Mouse (Mus musculus): ENCODE measurements around the gene Slco2b1. TPM values are rescaled to one million over a fixed set of nuclear protein-coding genes. Genes with fewer than 3 reads are reported as not detected.
A peak's percentile ranks its signal among the peaks of the same experiment; 100 is the strongest.
"Not testable (repeated sequence)": the region's sequence is repeated elsewhere in the genome, so short reads cannot be mapped to it uniquely, and the experiment has no call there.

Gene Slco2b1
- polyA plus RNA-seq, 1 experiment from 2014 or later, result 1.4 TPM

GRCm38 (mm10) chr7:99707038-99707595, 4.0 kb downstream of the Slco2b1 start:
- 29% methylated on average over 4 of the region's 4 CpGs for WGBS
- ATAC-seq (ENCODE audit: insufficient number of reproducible peaks, insufficient read depth, low FRiP score, low TSS enrichment, low read depth), result no peak
- Histone ChIP-seq H3K27ac (0 out of 2 replicates have a peak overlapping the region, but pooled peaks have one; percentile 8), H3K36me3 (no peaks in the 10 kb centered on the region), H3K27me3 (peaks cover 6% of the 10 kb centered on the region; the same call in 1 of the 2 replicates), H3K4me1 (replicated peaks) (peaks cover 27% of the 10 kb centered on the region), H3K9ac (replicated peaks) (no peak overlapping the region), H3K4me2 (no peak overlapping the region), H3K4me3 (replicated peaks) (no peak overlapping the region), H3K9me3 (no peaks in the 10 kb centered on the region)

- no peaks in the 10 kb centered on the region for H3K36me3 ChIP-seq
- no peak overlapping the region for H3K4me3 ChIP-seq (replicated peaks)
- no peak overlapping the region for H3K9ac ChIP-seq (replicated peaks)
- H3K27ac ChIP-seq, result no peak overlapping the region
- H3K27me3 ChIP-seq, result peaks cover 6% of the 10 kb centered on the region; the same call in 1 of the 2 replicates
- H3K9me3 ChIP-seq, result no peaks in the 10 kb centered on the region
- H3K4me2 ChIP-seq, result no peak overlapping the region
- WGBS, result 39% methylated on average over 4 of the region's 4 CpGs
- peak; percentile 61; the same call in 1 of the 2 replicates for ATAC-seq (ENCODE audit: insufficient number of reproducible peaks, insufficient read depth, low FRiP score, low TSS enrichment, low read depth)
- H3K4me1 ChIP-seq (replicated peaks), result peaks cover 27% of the 10 kb centered on the region
These were observed 4.7 kb downstream of the Slco2b1 start for GRCm38 (mm10) chr7:99706341-99707037.

- Histone ChIP-seq H3K4me3 (replicated peaks) (no peak overlapping the region), H3K9me3 (no peaks in the 10 kb centered on the region), H3K9ac (replicated peaks) (no peak overlapping the region), H3K4me2 (no peak overlapping the region), H3K4me1 (replicated peaks) (peaks cover 27% of the 10 kb centered on the region), H3K27me3 (peaks cover 10% of the 10 kb centered on the region; the same call in 1 of the 2 replicates), H3K36me3 (no peaks in the 10 kb centered on the region), H3K27ac (no peak overlapping the region)
- ATAC-seq (ENCODE audit: insufficient number of reproducible peaks, insufficient read depth, low FRiP score, low TSS enrichment, low read depth), result no peak
- WGBS, result 91% methylated on average over 3 of the region's 3 CpGs
These were observed 6.2 kb downstream of the Slco2b1 start for GRCm38 (mm10) chr7:99704736-99705519.

GRCm38 (mm10) chr7:99702201-99702600, 8.9 kb downstream of the Slco2b1 start:
- no peak overlapping the region for H3K9ac ChIP-seq (replicated peaks)
- ATAC-seq (ENCODE audit: insufficient number of reproducible peaks, insufficient read depth, low FRiP score, low TSS enrichment, low read depth), result no peak
- no peak overlapping the region for H3K4me2 ChIP-seq
- H3K36me3 ChIP-seq, result no peaks in the 10 kb centered on the region
- peaks cover 13% of the 10 kb centered on the region for H3K4me1 ChIP-seq (replicated peaks)
- 48% methylated on average over 6 of the region's 6 CpGs for WGBS
- no peak overlapping the region for H3K27ac ChIP-seq
- H3K27me3 ChIP-seq, result 0 out of 2 replicates have a peak, but pooled peaks cover 4% of the 10 kb centered on the region
- H3K4me3 ChIP-seq (replicated peaks), result no peak overlapping the region
- H3K9me3 ChIP-seq, result no peaks in the 10 kb centered on the region

- 0 out of 2 replicates have a peak, but pooled peaks cover 4% of the 10 kb centered on the region for H3K27me3 ChIP-seq
- H3K4me3 ChIP-seq (replicated peaks), result no peak overlapping the region
- no peak overlapping the region for H3K27ac ChIP-seq
- WGBS, result 81% methylated on average over 4 of the region's 4 CpGs
- no peaks in the 10 kb centered on the region; the same call in 1 of the 2 replicates for H3K4me1 ChIP-seq (replicated peaks)
- ATAC-seq (ENCODE audit: insufficient number of reproducible peaks, insufficient read depth, low FRiP score, low TSS enrichment, low read depth), result no peak
- H3K4me2 ChIP-seq, result no peak overlapping the region
- H3K9me3 ChIP-seq, result no peaks in the 10 kb centered on the region
- H3K36me3 ChIP-seq, result no peaks in the 10 kb centered on the region
- H3K9ac ChIP-seq (replicated peaks), result no peak overlapping the region
These were observed 10.5 kb downstream of the Slco2b1 start for GRCm38 (mm10) chr7:99700641-99701040.

GRCm38 (mm10) chr7:99699709-99700151, 11.4 kb downstream of the Slco2b1 start:
- no peaks in the 10 kb centered on the region for H3K36me3 ChIP-seq
- no peaks in the 10 kb centered on the region; the same call in 1 of the 2 replicates for H3K4me1 ChIP-seq (replicated peaks)
- WGBS, result 64% methylated on average over 3 of the region's 3 CpGs
- H3K9me3 ChIP-seq, result no peaks in the 10 kb centered on the region
- ATAC-seq (ENCODE audit: insufficient number of reproducible peaks, insufficient read depth, low FRiP score, low TSS enrichment, low read depth), result no peak
- H3K27ac ChIP-seq, result no peak overlapping the region
- H3K4me3 ChIP-seq (replicated peaks), result no peak overlapping the region
- H3K27me3 ChIP-seq, result 0 out of 2 replicates have a peak, but pooled peaks cover 4% of the 10 kb centered on the region
- no peak overlapping the region for H3K9ac ChIP-seq (replicated peaks)
- no peak overlapping the region for H3K4me2 ChIP-seq

GRCm38 (mm10) chr7:99699106-99699505, 12.0 kb downstream of the Slco2b1 start:
- H3K9ac ChIP-seq (replicated peaks), result no peak overlapping the region
- no peaks in the 10 kb centered on the region for H3K36me3 ChIP-seq
- 36% methylated on average over 3 of the region's 3 CpGs for WGBS
- ATAC-seq (ENCODE audit: insufficient number of reproducible peaks, insufficient read depth, low FRiP score, low TSS enrichment, low read depth), result no peak
- H3K4me2 ChIP-seq, result no peak overlapping the region
- no peaks in the 10 kb centered on the region; the same call in 1 of the 2 replicates for H3K4me1 ChIP-seq (replicated peaks)
- no peaks in the 10 kb centered on the region for H3K9me3 ChIP-seq
- H3K4me3 ChIP-seq (replicated peaks), result no peak overlapping the region
- H3K27ac ChIP-seq, result no peak overlapping the region
- 0 out of 2 replicates have a peak, but pooled peaks cover 4% of the 10 kb centered on the region for H3K27me3 ChIP-seq

- 0 out of 2 replicates have a peak, but pooled peaks cover 4% of the 10 kb centered on the region for H3K27me3 ChIP-seq
- ATAC-seq (ENCODE audit: insufficient number of reproducible peaks, insufficient read depth, low FRiP score, low TSS enrichment, low read depth), result no peak
- H3K9me3 ChIP-seq, result no peaks in the 10 kb centered on the region
- no peaks in the 10 kb centered on the region; the same call in 1 of the 2 replicates for H3K4me1 ChIP-seq (replicated peaks)
- H3K36me3 ChIP-seq, result no peaks in the 10 kb centered on the region
- 90% methylated on average over 3 of the region's 3 CpGs for WGBS
- no peak overlapping the region for H3K9ac ChIP-seq (replicated peaks)
- no peak overlapping the region for H3K27ac ChIP-seq
- H3K4me2 ChIP-seq, result no peak overlapping the region
- no peak overlapping the region for H3K4me3 ChIP-seq (replicated peaks)
These were observed 12.6 kb downstream of the Slco2b1 start for GRCm38 (mm10) chr7:99698576-99698975.

GRCm38 (mm10) chr7:99695471-99696057, 15.6 kb downstream of the Slco2b1 start:
- H3K4me1 ChIP-seq (replicated peaks), result no peaks in the 10 kb centered on the region; the same call in 1 of the 2 replicates
- no peaks in the 10 kb centered on the region for H3K9me3 ChIP-seq
- WGBS, result 84% methylated on average over 8 of the region's 8 CpGs

GRCm38 (mm10) chr7:99694424-99694823, 16.7 kb downstream of the Slco2b1 start:
- H3K4me2 ChIP-seq; H3K27me3 ChIP-seq; H3K9ac ChIP-seq (replicated peaks); H3K36me3 ChIP-seq; H3K9me3 ChIP-seq; H3K27ac ChIP-seq; ATAC-seq (ENCODE audit: insufficient number of reproducible peaks, insufficient read depth, low FRiP score, low TSS enrichment, low read depth); H3K4me1 ChIP-seq (replicated peaks); H3K4me3 ChIP-seq (replicated peaks): not testable (repeated sequence)
- WGBS, result 59% methylated on average over 5 of the region's 5 CpGs

More at GRCm38 (mm10) chr7:99695471-99696057, 15.6 kb downstream of the Slco2b1 start:
- H3K4me3 ChIP-seq (replicated peaks), result no peak overlapping the region
- H3K9ac ChIP-seq (replicated peaks), result no peak overlapping the region
- no peak overlapping the region for H3K4me2 ChIP-seq
- 0 out of 2 replicates have a peak, but pooled peaks cover under 1% of the 10 kb centered on the region for H3K27me3 ChIP-seq
- H3K27ac ChIP-seq, result no peak overlapping the region
- ATAC-seq (ENCODE audit: insufficient number of reproducible peaks, insufficient read depth, low FRiP score, low TSS enrichment, low read depth), result no peak
- no peaks in the 10 kb centered on the region for H3K36me3 ChIP-seq
